Mouse (Mus musculus) heart, adult 11 months (tissue): ENCODE results near the gene Rabep2.
"Not testable (repeated sequence)": the region's sequence is repeated elsewhere in the genome, so short reads cannot be mapped to it uniquely, and the experiment has no call there.

Experiments
- DNase-seq: peaks from one replicate; pipeline ENCODE4 v3.0.0; 2022

The Rabep2 gene

DNA sequence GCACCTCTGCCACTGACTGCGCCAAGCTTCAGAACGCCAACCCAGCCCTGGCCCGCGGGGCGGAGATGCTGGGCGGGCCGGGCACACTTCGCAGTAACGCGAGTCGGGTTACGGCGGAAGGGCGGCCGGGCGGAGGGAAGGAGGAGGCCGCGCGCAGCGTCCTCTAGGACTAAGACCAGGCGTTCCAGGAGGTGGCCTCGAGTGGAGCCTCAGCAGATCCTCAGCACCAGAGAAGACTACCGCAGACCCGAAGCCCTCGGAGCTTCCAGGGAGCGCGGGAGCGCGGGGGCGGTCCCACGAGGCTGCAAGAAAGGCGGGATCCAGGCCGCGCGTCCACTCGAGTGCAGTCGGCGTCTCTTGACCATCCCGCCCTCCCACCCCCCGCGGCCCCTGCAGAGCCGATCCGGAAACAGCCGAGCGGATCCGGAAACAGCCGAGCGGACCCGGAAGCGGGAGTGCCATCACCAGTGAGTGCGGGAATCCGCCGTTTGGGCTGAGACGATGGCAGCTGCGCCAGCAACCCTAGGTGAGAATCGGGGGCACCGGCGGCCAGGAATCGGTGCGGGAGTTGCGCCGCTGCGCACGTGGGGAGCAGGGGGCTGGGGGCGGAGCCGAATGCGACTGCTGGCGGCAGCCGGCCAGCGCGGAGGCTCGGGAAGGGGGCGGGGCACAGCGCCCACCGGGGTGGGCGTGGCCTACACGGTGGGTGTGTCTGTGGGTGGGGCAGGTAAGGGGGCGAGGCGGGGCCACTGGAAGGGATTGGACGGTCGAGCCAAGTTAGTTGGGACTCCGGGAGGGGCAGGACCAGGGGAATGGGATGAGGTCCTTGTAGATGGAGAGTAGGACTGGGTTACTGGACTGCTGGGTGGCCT lies at the start of gene Rabep2:
TSS of gene Rabep2 (plus strand) at position 129 of the 872 bp plus-strand sequence.
- peak; percentile 99 for DNase-seq

DNA sequence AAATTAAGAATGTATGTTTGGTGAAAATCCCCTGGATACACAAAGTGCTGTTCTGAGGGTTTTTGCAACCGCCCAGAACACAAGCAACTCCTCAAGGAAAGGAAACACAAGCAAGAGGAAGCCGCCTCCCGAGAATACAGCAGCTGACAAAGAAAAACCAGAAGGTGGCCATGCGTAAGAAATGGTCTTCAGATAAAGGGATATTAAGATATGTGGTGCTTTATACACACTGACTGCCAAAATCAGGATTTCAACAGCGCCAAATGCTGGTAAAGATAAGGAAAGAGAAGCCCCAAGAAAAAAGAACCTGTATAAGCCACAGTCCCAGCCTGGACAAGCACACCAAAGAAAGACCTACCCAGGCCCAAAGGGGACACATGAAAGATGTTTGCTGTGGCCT lies 45.0 kb upstream of the Rabep2 start:
- DNase-seq = no peak

DNA sequence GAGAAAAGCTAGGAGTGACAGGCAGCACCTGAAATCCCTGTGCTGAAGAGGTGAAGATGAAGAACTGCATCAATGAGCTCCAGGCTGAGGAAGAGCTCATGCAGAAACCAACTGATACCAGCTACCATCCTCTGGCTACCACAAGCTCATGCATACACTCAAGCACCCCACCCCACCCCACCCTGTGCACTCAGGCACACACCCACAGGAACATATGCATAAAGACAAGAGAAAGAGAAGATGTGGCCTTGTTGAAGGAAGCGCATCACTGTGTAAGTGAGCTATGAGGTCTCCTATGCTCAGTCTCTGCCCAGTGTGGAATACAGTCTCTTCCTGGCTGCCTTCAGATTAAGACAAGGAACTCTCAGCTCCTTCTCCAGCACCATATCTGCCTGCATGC lies 40.4 kb upstream of the Rabep2 start:
- no peak for DNase-seq

DNA sequence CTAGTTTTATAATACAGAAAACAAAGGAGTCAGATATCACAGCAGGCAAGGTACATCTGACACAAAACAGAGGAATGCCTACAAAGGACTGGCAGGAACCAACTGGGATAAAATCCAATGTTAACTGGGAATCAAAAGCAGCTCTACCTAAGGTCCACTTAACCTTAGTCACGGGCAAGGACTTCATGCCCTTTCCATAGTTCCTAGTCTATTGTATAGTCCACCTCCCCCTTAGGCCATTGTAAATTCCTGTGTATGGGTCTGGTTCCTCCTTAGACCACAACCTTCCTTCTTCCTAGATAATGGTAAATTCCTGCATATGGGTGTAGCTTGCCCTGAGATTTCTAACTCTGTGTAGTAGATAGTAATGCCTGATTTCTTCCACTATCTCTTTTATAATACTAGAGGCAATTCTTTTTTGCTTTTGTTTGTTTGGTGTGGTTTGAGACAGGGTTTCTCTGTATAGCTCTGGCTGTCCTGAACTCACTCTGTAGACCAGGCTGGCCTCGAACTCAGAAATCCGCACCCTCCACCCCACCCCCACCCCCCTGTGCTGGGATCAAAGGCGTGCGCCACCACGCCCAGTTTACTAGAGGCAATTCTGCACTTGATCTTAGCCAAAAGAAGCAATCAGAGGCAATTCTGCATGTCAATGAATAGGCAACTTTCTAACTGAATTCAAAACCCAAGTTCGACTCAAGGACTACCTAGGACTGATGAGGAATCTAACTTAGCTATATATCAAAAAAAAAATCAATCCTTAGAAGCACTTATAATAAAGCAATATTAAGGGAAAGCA lies 36.3 kb upstream of the Rabep2 start:
- DNase-seq = not testable (repeated sequence)

DNA sequence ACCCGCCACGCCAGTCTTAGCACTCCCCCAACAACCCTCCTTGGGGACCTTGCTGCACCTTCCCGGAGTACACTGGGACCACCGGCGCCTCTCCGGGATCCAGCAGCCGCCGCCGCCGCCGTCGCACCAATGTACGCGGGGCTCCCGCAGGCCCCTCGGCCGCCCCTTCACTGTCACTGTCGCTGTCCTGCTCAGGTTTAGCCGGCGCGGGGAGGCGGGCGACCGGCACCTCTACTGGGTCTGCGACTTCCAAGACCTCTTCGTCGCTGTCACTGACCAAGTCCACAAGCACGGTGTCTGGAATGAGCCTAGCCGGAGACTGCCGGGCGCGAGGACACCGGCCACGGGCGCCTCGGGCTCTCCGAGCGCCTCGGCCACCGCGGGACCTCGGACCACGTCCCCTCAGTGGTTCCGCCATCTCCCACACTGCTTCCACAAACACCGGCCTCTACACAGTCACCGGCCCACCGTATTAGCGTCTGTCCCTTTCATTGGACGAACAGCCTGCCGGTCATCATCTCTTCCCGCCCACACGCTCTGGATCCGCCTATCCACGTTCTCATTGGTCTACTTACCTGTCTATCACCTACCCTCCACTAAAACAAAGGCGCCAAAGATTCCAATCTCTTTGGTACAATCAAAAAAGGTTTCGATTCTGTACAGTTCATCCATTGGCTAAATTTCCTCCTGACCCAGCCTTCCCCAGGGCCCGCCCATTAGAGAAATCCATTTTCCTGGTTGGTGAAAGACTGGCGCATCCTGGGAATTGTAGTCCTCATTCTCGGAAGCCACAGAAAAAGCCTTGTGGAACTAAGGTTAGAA lies 32.0 kb upstream of the Rabep2 start, which contains the start of gene Nfatc2ip:
TSS of gene Nfatc2ip (minus strand) at position 440 of the 822 bp plus-strand sequence.
- DNase-seq = peak; percentile 100

DNA sequence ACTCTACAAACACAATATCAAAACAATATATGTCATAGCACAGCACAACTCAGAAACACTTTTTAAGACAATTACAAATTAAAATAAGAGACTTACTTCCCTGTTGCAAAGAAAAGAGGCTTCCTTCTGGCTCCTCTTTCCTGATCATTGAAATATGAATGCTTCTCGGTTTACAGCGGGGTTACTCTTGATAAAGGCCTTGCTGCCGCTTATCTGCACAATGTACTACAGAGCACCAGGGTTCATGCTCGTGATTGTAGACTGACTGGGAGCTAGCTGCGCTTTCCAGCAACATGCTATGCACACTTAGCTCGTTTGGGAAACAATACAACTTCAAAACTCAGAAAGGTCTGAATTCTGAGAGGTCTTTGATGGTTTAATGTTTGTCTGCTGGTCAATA lies 31.3 kb upstream of the Rabep2 start:
- DNase-seq = no peak

DNA sequence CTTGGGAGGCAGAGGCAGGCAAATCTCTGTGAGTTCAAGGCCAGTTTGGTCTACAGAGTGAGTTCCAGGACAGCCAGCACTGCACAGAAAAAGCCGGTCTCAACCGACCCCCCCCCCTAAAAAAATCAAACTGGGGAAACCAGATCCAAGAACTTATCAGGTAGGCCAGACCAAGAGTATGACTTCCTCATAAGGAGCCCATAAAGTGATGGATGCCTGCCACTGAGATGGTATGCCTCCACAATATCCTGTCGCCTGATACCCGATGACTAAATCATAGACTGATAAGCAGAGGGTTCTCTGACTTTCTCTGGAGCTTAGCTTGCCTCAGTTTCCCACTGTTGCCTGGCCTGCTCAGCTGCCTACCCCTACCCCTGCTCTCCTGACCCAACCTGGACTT lies 30.7 kb upstream of the Rabep2 start:
- no peak for DNase-seq

DNA sequence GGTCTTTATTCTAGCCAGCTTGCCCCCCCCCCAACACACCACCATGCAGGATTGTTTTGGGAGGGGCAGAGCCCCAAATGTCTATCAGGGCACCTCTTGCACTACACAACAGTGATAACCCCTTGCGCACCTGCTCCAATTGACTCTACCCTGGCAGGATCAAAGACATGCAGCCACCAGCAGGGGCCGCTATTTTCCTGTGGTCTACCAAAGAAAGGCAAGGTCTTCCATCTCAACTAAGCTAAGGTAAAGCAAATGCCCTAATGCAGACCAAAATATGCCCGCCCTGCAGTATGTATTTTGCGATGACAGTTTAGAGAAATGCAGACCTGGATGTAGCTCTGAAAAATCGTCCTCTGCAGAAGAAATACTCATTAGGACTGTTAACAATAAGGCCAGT lies 29.0 kb upstream of the Rabep2 start:
- DNase-seq = peak; percentile 95

DNA sequence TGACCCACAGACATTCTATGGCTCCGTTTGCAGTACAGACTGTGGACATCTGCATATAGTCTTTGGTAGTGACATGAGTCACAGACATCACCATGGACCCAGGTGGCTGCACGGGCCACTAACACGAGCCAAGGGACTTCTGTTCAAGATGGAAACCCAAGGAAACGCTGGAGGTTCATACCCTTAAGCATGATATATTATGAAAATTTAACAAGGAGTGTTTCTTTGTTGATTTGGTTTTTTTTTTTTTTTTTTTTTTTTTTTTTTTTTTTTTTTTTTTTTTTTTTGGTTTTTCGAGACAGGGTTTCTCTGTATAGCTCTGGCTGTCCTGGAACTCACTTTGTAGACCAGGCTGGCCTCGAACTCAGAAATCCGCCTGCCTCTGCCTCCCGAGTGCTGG lies 26.0 kb upstream of the Rabep2 start:
- not testable (repeated sequence) for DNase-seq

DNA sequence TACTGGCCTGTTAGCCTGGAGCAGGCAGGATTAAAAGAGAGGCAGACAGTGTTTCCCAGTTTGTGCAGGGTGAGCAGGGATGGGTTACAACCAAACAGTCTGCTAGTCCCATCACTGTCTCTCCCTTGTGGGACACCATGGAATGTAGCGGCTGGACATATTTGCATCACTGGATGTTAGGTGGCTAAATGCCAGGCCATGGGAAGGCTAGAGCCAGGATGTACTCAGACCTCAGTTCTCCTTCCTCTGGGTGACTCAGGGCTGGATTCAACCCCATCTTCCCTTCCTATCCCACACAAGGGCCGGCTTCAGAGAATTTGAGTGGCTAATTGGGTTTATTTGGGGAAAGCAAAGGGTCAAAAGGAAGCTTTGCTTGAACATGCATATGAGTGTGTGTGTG lies 19.9 kb upstream of the Rabep2 start:
- no peak for DNase-seq

DNA sequence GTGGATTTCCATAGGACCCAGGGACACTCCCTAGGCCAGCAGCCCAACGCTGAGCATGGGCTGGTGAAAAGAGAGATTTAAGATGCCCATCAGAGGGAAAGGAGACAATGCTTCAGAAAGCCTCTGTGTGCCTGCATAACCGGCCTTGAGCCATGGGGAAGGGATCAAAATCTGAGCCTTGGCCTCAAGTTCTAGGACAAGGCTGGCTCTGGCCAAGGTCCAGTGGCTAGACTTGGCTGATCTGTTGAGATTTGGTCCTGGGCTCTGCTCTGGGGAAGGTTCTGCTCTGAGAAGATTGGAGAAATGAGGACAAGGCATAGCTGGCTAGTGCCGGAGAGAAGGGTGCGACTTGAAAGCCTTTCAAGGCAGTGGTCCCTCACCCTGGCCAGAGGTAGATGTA lies 17.5 kb upstream of the Rabep2 start:
- no peak for DNase-seq

DNA sequence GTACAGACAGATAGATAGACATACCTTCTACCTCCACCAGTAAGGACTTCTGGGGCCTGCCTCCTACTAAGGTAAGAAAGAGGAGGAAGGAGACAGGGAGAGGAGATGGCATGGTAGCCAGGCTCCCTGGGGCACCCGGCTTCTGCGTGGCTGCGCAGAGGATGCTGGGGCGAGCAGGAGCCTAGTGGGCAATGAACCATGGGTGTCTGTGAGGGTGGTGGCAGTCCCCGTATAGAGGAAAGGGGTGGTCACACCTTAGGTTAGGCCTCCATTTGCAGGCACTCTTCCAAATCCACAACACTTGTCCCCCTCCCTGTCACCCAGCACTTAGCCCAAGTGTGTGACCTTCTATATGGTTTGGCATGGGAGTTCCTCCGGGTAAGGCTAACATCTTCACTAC lies 13.8 kb upstream of the Rabep2 start, which contains the start of gene Cd19:
TSS of gene Cd19 (minus strand) at position 165 of the 400 bp plus-strand sequence.
- no peak for DNase-seq

DNA sequence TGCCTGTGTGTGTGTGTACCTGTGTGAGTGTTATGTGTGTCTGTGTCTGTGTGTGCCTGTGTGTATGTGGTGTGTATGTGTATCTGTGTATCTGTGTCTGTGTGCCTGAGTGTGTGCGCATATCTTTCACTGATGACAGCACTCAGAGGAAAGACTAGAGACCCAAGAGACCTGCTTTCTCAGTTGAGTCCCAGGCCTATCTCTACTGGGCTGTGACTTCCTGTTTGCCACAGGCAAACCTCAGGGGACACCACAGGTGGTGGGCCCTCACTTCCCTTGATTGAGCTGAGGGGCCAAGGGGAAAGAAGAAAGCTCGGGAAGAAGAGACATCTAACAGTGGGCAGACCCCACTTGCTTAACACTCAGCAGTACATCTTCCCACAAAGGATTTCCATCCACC lies 11.9 kb upstream of the Rabep2 start:
- DNase-seq = peak; percentile 83

DNA sequence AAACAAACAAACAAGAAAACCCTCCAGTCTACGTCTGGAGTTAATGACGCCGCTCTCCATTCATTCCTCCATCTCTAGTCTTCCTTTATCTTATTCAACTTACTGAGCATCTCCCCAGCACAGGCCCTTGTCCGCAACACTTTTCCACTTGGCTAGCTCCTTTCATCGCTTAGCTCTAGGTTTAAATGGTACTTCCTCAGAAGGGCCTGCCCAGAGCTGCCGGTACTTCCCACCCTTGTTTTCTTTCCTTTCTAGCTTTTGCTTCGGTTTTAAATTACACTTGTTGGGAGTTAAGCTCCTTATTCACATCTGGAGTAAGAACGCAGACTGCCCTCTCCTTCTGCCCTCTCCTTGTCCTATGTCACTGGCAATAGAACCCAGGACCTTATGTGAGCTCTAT lies 11.5 kb upstream of the Rabep2 start:
- no peak for DNase-seq

DNA sequence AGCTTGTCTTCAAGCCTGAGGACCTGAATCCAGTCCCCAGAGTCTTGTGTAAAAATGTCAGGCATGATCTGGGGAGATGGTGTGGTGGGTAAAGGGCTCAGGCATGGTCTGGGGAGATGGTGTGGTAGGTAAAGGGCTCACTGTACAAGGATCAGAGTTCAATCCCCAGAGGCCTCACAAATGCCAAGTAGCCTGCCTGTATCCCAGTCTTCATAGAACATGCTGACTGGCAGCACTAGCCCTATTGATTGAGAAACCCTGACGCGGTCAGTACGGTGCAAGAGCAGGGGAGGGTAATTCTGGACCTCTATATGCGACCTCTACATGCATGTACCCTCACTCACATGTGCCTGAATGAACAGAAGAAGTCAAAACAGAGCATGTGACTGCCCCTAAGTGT lies 11.0 kb upstream of the Rabep2 start:
- DNase-seq = peak; percentile 86

DNA sequence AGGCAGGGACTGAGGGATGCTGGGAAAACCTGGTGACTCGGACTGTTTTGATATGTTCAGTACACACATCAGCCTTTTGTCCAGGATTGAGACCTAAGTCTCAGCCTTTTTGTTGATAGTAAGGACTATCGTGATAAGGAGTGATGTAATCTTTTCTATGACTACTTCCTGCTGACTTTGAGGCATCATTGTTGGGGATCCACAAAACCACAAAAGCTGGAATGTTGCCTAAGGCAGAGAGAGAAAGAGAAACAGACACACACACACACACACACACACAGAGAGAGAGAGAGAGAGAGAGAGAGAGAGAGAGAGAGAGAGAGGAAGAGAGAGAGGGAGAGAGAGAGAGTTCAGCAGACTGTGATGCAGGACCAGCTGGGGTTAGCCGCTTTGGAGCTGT lies 10.1 kb upstream of the Rabep2 start:
- no peak for DNase-seq

DNA sequence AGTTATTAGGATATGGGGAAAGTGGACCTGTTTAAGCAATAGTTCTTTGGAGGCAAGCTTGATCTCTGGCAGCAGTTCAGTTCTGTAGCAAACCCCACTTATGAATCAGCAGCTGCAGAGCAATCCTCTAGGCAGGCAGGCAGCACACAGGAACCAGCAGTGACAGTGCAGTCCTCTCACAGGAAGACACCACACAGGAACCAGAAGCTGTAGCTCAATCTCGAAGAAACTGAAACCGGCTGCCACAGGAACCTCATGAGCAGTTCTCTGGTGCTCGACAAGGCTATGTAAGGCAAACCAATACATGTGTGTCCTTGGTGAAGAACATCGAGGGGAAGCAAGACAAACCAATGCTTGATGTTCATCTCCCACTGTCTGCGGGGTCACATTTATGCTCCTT lies 6.8 kb upstream of the Rabep2 start:
- no peak for DNase-seq

DNA sequence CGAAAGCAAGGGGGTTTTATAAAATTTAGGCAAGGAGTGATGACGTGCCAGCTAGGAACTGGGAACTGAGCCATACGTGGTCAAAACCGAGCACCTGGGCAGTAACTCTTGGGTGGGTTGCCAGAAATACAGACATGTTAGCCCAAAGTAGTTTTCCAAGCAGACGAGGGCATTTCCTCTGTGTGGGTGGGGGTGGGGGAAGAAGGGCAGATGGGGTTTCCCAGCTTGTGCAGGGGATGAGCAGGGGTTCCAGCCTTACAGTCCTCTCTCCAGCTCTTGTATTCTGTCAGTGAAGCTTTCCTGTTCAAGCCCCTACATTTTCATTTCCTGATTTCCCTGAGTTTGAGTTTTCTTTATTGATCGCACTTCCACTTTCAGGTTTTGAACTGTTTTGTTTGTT lies 4.4 kb upstream of the Rabep2 start:
- DNase-seq = no peak

DNA sequence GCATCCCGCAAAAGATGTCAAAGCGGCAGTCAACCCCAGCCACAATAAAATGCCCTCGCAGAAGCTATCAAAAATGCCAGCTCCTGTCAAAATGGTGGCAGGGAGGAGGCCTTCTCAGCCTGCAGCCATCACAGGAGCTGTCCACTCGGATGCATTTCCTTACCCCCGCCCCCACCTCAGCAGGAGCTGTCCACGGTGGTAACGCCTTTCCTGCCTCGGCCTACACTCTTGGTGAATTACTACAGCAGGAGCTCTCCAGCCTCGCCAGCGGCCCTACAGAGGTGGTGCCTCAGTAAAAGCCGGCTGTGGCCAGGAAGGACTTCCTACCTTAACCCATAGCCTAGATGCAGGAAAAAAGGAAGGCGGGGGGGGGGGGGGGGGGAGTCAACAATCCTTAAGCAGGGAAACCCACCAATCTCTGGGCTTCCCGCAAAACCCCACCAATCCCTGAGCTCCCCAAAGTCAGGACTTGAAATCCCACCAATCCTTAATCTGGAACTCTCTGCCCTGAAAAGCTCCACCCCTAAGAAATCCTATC lies 1.2 kb upstream of the Rabep2 start:
- DNase-seq = peak; percentile 92

DNA sequence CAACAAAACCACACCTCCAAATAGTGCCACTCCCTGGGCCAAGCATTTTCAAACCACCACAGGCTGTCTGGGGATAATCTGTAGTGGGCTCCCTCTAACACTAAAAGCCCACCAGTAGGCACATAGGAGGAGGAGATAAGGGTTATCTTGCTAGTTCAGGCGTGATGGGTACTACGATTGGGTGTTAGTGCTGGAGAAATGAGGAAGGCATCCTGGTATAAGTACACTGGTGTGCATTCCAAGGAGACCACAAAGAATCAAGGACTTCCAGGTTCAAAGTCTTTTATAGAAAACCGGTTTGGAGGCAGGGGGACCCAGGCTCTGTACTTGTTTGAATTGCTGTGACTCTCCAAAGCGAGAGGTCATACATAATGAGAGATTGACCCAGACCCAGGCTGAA lies 405 bp upstream of the Rabep2 start:
- peak; percentile 91 for DNase-seq

DNA sequence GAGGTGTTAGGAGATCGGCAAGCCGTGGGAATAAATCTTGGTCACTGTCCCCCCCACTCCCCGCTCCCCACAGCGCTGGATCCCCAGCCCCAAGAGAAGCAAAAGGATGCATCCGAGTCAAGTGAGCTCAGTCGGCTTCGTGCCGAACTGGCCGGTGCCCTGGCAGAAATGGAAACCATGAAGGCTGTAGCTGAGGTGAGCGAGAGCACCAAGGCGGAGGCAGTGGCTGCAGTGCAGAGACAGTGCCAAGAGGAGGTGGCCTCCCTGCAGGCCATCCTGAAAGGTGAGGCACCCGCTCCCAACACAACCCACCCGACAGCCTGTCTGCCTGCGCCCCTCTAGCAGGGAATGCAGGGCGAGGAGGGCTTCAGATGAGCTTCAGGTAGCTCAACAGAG lies 942 bp downstream of the Rabep2 start:
- DNase-seq = no peak

DNA sequence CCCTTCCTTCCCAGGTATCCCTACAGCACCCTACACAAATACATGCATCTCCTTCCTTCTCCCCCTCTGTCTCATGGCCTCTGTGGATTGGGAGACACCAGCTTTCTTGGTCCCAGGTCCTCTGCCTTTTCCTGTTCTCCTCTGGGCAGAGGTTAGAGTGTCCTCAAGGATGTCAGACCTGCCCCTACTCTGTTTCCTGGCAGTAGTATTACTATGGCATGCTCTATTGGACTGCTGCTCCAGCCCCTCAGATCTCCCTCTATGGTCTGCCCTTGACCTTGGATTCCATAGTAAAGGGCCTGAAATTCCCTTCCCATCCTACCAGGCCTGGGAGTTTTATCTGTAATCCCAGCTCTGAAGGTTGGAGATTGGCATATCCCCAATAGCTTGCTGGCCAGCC lies 1.6 kb downstream of the Rabep2 start:
- peak; percentile 86 for DNase-seq

DNA sequence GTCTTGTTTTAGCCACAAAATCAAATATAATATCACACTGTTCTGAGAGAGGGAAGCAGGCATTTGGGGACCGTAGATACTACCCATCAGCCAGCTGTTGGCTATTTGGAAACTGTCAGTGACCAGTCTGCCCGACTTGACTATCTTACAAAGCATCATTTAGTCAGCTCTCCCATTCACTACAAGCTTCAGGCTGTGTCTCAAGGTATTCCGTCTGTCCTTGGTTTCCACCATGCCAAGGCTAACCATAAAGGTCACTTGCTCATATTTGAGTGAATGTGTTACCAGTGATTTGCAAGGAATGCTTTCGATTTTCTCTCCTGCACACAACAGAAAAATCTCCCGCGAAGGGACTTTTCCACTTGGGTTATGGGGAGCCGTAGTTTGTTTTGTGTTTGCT lies 6.2 kb downstream of the Rabep2 start:
- DNase-seq = no peak
